8 mouse cellular contexts compared by ENCODE assay signal in genomic region chr8:70354004-70354403, GRCm38 (mm10). TPM values are rescaled to one million over a fixed set of nuclear protein-coding genes. Genes with fewer than 3 reads are reported as not detected.
DNase-seq lines count a peak whose midpoint lies in the region; ATAC-seq and TF ChIP-seq lines count a peak whose summit lies in the region.

No protein-coding gene starts in this region.

- no peak overlapping the region for H3K27ac ChIP-seq in kidney, embryonic 16.5 days (ENCODE audit: low read length)
- H3K27ac ChIP-seq in cortical plate, adult 2 months (ENCODE audit: insufficient read depth, low read length) = no peak overlapping the region
- H3K27ac ChIP-seq in hindbrain, postnatal 0 days = peak overlapping the region; percentile 93
- H3K27ac ChIP-seq in midbrain, embryonic 16.5 days (ENCODE audit: low read length) = peak overlapping the region; percentile 86

- H3K27me3 ChIP-seq in kidney, embryonic 16.5 days (ENCODE audit: insufficient read depth, low read length) = no peaks in the 10 kb centered on the region
- H3K27me3 ChIP-seq in hindbrain, postnatal 0 days (ENCODE audit: insufficient read depth, low read length) = no peaks in the 10 kb centered on the region
- no peaks in the 10 kb centered on the region for H3K27me3 ChIP-seq in midbrain, embryonic 16.5 days (ENCODE audit: control insufficient read depth, insufficient read depth, low read depth, low read length)

- TF ChIP-seq CTCF in cortical plate, adult 2 months (IDR thresholded peaks at IDR 0.05; ENCODE audit: extremely low read depth, insufficient read depth, low read length) = no peak
- no peak for TF ChIP-seq CTCF in hindbrain, postnatal 0 days (IDR thresholded peaks at IDR 0.05; ENCODE audit: low read depth)

- H3K9me3 ChIP-seq in kidney, embryonic 16.5 days (ENCODE audit: low read length) = no peaks in the 10 kb centered on the region
- H3K9me3 ChIP-seq in hindbrain, postnatal 0 days (ENCODE audit: low read length) = no peaks in the 10 kb centered on the region
- no peaks in the 10 kb centered on the region for H3K9me3 ChIP-seq in midbrain, embryonic 16.5 days (replicated peaks; ENCODE audit: control insufficient read depth, low read length, poor library complexity, severe bottlenecking)

- H3K9ac ChIP-seq in kidney, embryonic 16.5 days (replicated peaks; ENCODE audit: low read length) = peak overlapping the region; percentile 75
- peak overlapping the region; percentile 97 for H3K9ac ChIP-seq in hindbrain, postnatal 0 days (replicated peaks; ENCODE audit: low read length)
- H3K9ac ChIP-seq in midbrain, embryonic 16.5 days (ENCODE audit: low read depth, low read length) = peak overlapping the region; percentile 70

- H3K36me3 ChIP-seq in kidney, embryonic 16.5 days (ENCODE audit: insufficient read depth, low read length) = peaks cover 3% of the 10 kb centered on the region
- H3K36me3 ChIP-seq in hindbrain, postnatal 0 days (ENCODE audit: insufficient read depth, low read length) = 0 out of 2 replicates have a peak, but pooled peaks cover 3% of the 10 kb centered on the region
- peaks cover 1% of the 10 kb centered on the region; the same call in 1 of the 2 replicates for H3K36me3 ChIP-seq in midbrain, embryonic 16.5 days (ENCODE audit: control insufficient read depth, insufficient read depth, low read length)

- H3K4me2 ChIP-seq in kidney, embryonic 16.5 days (replicated peaks; ENCODE audit: low read depth, low read length) = peak overlapping the region; percentile 77
- H3K4me2 ChIP-seq in hindbrain, postnatal 0 days (ENCODE audit: low read depth, low read length) = peak overlapping the region; percentile 100
- H3K4me2 ChIP-seq in midbrain, embryonic 16.5 days (ENCODE audit: low read length) = peak overlapping the region; percentile 83

- 0 out of 2 replicates have a peak, but pooled peaks have one; percentile 42 for TF ChIP-seq POLR2A in cortical plate, adult 2 months (IDR thresholded peaks at IDR 0.05; ENCODE audit: extremely low read depth, insufficient read depth, low read length)

- ATAC-seq in kidney, embryonic 16.5 days (ENCODE audit: low FRiP score, low TSS enrichment) = no peak
- no peak for ATAC-seq in hindbrain, postnatal 0 days
- ATAC-seq in midbrain, embryonic 16.5 days = no peak; the same call in 1 of the 2 replicates
- ATAC-seq in monocyte, adult 5-6 weeks (replicated peaks; ENCODE audit: insufficient number of reproducible peaks, low FRiP score, low TSS enrichment, poor library complexity, severe bottlenecking) = no peak

- 62% methylated on average over 4 of the region's 4 CpGs for WGBS in kidney, embryonic 16.5 days
- WGBS in hindbrain, postnatal 0 days = 65% methylated on average over 4 of the region's 4 CpGs
- WGBS in midbrain, embryonic 16.5 days = 59% methylated on average over 4 of the region's 4 CpGs

- H3K4me3 ChIP-seq in kidney, embryonic 16.5 days (ENCODE audit: low read length) = peak overlapping the region; percentile 72
- peak overlapping the region; percentile 40; the same call in 1 of the 2 replicates for H3K4me3 ChIP-seq in cortical plate, adult 2 months (ENCODE audit: insufficient read depth, low read length)
- H3K4me3 ChIP-seq in hindbrain, postnatal 0 days (ENCODE audit: low read length) = peak overlapping the region; percentile 100
- H3K4me3 ChIP-seq in midbrain, embryonic 16.5 days (ENCODE audit: low read depth, low read length) = peak overlapping the region; percentile 100

- peaks cover 32% of the 10 kb centered on the region for H3K4me1 ChIP-seq in kidney, embryonic 16.5 days (ENCODE audit: insufficient read depth, low read length)
- peaks cover 6% of the 10 kb centered on the region; the same call in 1 of the 2 replicates for H3K4me1 ChIP-seq in cortical plate, adult 2 months (ENCODE audit: control insufficient read depth, insufficient read depth, low read length)
- peaks cover 22% of the 10 kb centered on the region for H3K4me1 ChIP-seq in hindbrain, postnatal 0 days (ENCODE audit: insufficient read depth, low read length)
- peaks cover 37% of the 10 kb centered on the region for H3K4me1 ChIP-seq in midbrain, embryonic 16.5 days (ENCODE audit: control insufficient read depth, insufficient read depth, low read length)

- no peak for DNase-seq in kidney, postnatal 14 days
- DNase-seq in hindbrain, postnatal 0 days (ENCODE audit: low spot score) = no peak
- DNase-seq in embryo, embryonic 9.5 days (ENCODE audit: extremely low spot score) = no peak
- no peak for DNase-seq in cerebellum, postnatal 36 days

RNA-seq across cellular contexts. Expression of gene Upf1, which starts 0.9 kb away (rescaled TPM):
- 10.6 and 10.9 TPM in 2 replicates for polyA plus RNA-seq in kidney, embryonic 16.5 days (2015; fragmentation: Nextera tagmentation; extraction: Ambion mirVana)
- 23.8 TPM in 2 replicates for polyA plus RNA-seq in cortical plate, adult 2 months (2012; rRNA removed)
- total RNA-seq in hindbrain, postnatal 0 days (2014; rRNA removed) = 40.4 and 48.4 TPM in 2 replicates
- 8.6 and 10.3 TPM in 2 replicates for polyA plus RNA-seq in hindbrain, postnatal 0 days (2015; fragmentation: Nextera tagmentation; extraction: Ambion mirVana)
- 11.3 and 11.6 TPM in 2 replicates for polyA plus RNA-seq in midbrain, embryonic 16.5 days (2015; fragmentation: Nextera tagmentation; extraction: Ambion mirVana)
- total RNA-seq in monocyte, adult 5-6 weeks (2017) = 21.5 to 44.5 TPM (median 27.6 TPM) in 3 replicates

RNA-seq across cellular contexts. Expression of gene Comp, which starts 19.4 kb away (rescaled TPM):
- 0.21 and 1.00 TPM in 2 replicates for polyA plus RNA-seq in kidney, embryonic 16.5 days (2015; fragmentation: Nextera tagmentation; extraction: Ambion mirVana)
- polyA plus RNA-seq in cortical plate, adult 2 months (2012; rRNA removed) = 0.19 and 0.36 TPM in 2 replicates
- total RNA-seq in hindbrain, postnatal 0 days (2014; rRNA removed) = 0.21 and 0.29 TPM in 2 replicates
- polyA plus RNA-seq in hindbrain, postnatal 0 days (2015; fragmentation: Nextera tagmentation; extraction: Ambion mirVana) = 0.25 and 0.33 TPM in 2 replicates
- 0.36 and 0.47 TPM in 2 replicates for polyA plus RNA-seq in midbrain, embryonic 16.5 days (2015; fragmentation: Nextera tagmentation; extraction: Ambion mirVana)
- total RNA-seq in monocyte, adult 5-6 weeks (2017) = 0.11 to 4.1 TPM (median 0.19 TPM) in 3 replicates

RNA-seq across cellular contexts. Expression of gene Gdf1, which starts 24.4 kb away (rescaled TPM):
- 5.5 TPM in 2 replicates for polyA plus RNA-seq in kidney, embryonic 16.5 days (2015; fragmentation: Nextera tagmentation; extraction: Ambion mirVana)
- polyA plus RNA-seq in cortical plate, adult 2 months (2012; rRNA removed) = 41.4 and 42.7 TPM in 2 replicates
- 5.3 and 8.4 TPM in 2 replicates for total RNA-seq in hindbrain, postnatal 0 days (2014; rRNA removed)
- polyA plus RNA-seq in hindbrain, postnatal 0 days (2015; fragmentation: Nextera tagmentation; extraction: Ambion mirVana) = 6.0 and 6.9 TPM in 2 replicates
- polyA plus RNA-seq in midbrain, embryonic 16.5 days (2015; fragmentation: Nextera tagmentation; extraction: Ambion mirVana) = 2.5 and 7.0 TPM in 2 replicates
- total RNA-seq in monocyte, adult 5-6 weeks (2017) = not detected in 3 replicates

RNA-seq across cellular contexts. Expression of gene Cers1, which starts 38.4 kb away (rescaled TPM):
- 2.5 and 2.7 TPM in 2 replicates for polyA plus RNA-seq in kidney, embryonic 16.5 days (2015; fragmentation: Nextera tagmentation; extraction: Ambion mirVana)
- 79.8 and 84.8 TPM in 2 replicates for polyA plus RNA-seq in cortical plate, adult 2 months (2012; rRNA removed)
- total RNA-seq in hindbrain, postnatal 0 days (2014; rRNA removed) = 92.5 and 101 TPM in 2 replicates
- 43.4 and 45.5 TPM in 2 replicates for polyA plus RNA-seq in hindbrain, postnatal 0 days (2015; fragmentation: Nextera tagmentation; extraction: Ambion mirVana)
- 40.3 and 42.1 TPM in 2 replicates for polyA plus RNA-seq in midbrain, embryonic 16.5 days (2015; fragmentation: Nextera tagmentation; extraction: Ambion mirVana)
- not detected in 3 replicates for total RNA-seq in monocyte, adult 5-6 weeks (2017)

RNA-seq across cellular contexts. Expression of gene Cope, which starts 51.7 kb away (rescaled TPM):
- polyA plus RNA-seq in kidney, embryonic 16.5 days (2015; fragmentation: Nextera tagmentation; extraction: Ambion mirVana) = 389 and 439 TPM in 2 replicates
- polyA plus RNA-seq in cortical plate, adult 2 months (2012; rRNA removed) = 232 and 238 TPM in 2 replicates
- 126 and 159 TPM in 2 replicates for total RNA-seq in hindbrain, postnatal 0 days (2014; rRNA removed)
- polyA plus RNA-seq in hindbrain, postnatal 0 days (2015; fragmentation: Nextera tagmentation; extraction: Ambion mirVana) = 286 and 291 TPM in 2 replicates
- 261 and 268 TPM in 2 replicates for polyA plus RNA-seq in midbrain, embryonic 16.5 days (2015; fragmentation: Nextera tagmentation; extraction: Ambion mirVana)
- 79.7 to 131 TPM (median 108 TPM) in 3 replicates for total RNA-seq in monocyte, adult 5-6 weeks (2017)

Comparison
In these comparisons a context has a peak if more than half of its experiments do, and no peak if none do; other contexts are left out.
1. H3K27ac ChIP-seq: peak in hindbrain, postnatal 0 days (single experiment) and midbrain, embryonic 16.5 days (single experiment); none in kidney, embryonic 16.5 days (single experiment) and cortical plate, adult 2 months (single experiment).
2. H3K4me3 ChIP-seq: peak in every context shown above with its lines; median percentile 100 in hindbrain, postnatal 0 days; 100 in midbrain, embryonic 16.5 days; 72 in kidney, embryonic 16.5 days; 40 in cortical plate, adult 2 months.
3. Peak in every context shown above with its lines, with median percentiles within 50 percentile points of each other: H3K4me2 ChIP-seq and H3K9ac ChIP-seq.